Mouse (Mus musculus) mesoderm, embryonic 11.5 days (tissue): ENCODE data around the gene Ccdc190.

ENCODE experiments used
- DNase-seq: peaks from one replicate; pipeline ENCODE4 v3.0.0-alpha.2; 2012; ENCODE audit warnings: low read depth, low spot score

Ccdc190 gene

GRCm38 (mm10) chr1:169932122-169932746, 3.8 kb downstream of the Ccdc190 start:
- no peak for DNase-seq

- peak; percentile 65 for DNase-seq
These were observed 5.7 kb downstream of the Ccdc190 start for GRCm38 (mm10) chr1:169934005-169934725.

GRCm38 (mm10) chr1:169939345-169939744, 10.9 kb downstream of the Ccdc190 start:
- no peak for DNase-seq

GRCm38 (mm10) chr1:169946004-169946403, 17.6 kb downstream of the Ccdc190 start:
- no peak for DNase-seq

- DNase-seq, result no peak
These were observed 19.2 kb downstream of the Ccdc190 start for GRCm38 (mm10) chr1:169947654-169948053.

DNA sequence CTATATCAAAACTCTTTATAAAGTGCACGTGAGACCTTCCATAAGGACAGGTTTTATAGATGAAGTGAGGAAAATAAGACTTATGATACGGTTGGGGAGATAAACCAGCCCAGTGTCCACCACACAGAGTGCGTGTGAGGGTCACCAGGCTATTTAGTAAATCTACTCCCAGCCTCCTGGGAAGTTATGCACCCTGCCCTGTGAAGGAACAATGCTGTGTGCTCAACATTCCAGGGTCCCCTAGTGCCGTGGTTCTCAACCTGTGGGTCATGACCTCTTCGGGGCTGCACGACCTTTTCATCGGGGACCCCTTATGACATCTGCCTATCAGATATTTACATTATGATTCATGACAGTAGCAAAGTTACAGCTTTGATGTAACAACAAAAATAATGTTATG, 19.8 kb downstream of the Ccdc190 start:
- no peak for DNase-seq

DNA sequence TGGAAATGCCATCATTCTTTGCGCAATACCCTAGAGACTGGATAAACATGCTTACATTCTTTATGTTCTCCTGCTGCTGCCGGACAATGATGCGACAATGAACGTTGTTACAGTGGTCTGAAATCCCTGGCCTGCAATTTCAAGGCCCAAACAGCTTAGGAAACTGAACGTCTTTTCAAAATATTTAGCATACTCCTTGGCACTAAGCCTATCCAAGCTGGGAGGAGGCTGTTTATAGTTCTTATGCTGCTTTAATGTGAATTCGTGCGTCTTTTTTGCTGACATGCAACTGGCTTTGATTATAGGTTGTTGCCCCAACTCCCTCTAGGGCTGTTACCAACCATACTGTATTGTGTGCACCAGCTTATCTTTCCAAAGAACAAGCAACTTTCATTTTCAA, 20.4 kb downstream of the Ccdc190 start:
- DNase-seq, result no peak

GRCm38 (mm10) chr1:169949981-169950380, 21.5 kb downstream of the Ccdc190 start:
- DNase-seq, result no peak

- no peak for DNase-seq
These were observed 22.2 kb downstream of the Ccdc190 start for GRCm38 (mm10) chr1:169950651-169951050.

DNA sequence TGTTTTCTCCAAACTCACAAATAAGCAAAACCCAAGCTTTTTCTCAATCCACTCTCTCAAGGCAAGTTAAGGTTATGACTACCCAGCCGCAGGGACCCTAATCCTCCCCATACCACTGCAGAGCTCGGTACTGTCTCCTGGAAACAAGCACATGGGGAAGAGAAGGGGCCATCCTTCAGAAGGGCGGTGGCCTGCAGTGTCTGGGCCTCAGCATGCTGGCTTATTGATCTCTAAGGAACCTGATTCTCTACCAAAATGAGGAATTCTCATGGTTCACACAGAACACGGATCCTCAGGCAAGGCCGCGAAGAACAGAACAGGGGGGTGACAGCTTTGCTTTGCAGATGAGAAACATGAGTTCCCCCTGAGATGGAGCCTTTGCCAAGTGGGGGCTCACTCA, 23.1 kb downstream of the Ccdc190 start:
- no peak for DNase-seq

GRCm38 (mm10) chr1:169952636-169953035, 24.2 kb downstream of the Ccdc190 start:
- no peak for DNase-seq

DNA sequence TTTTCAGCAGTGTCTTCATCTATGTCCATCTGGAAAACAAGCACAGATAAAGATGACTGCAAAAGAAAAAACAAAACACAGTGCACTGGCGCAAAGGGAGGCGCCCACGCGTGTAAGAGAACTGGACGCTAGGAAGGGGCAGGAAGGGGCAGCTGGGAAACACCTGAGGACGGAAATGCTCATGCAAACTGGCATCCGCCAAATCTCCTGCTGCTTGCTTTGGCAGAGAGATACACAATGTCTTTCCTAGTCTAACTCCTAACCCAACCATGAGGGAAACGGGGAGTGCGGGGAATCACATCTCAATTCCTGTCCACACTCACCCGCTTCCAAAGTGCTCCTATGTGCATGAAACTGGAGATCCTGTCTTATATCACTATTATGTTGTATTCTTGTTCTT, 24.7 kb downstream of the Ccdc190 start:
- DNase-seq, result no peak

DNA sequence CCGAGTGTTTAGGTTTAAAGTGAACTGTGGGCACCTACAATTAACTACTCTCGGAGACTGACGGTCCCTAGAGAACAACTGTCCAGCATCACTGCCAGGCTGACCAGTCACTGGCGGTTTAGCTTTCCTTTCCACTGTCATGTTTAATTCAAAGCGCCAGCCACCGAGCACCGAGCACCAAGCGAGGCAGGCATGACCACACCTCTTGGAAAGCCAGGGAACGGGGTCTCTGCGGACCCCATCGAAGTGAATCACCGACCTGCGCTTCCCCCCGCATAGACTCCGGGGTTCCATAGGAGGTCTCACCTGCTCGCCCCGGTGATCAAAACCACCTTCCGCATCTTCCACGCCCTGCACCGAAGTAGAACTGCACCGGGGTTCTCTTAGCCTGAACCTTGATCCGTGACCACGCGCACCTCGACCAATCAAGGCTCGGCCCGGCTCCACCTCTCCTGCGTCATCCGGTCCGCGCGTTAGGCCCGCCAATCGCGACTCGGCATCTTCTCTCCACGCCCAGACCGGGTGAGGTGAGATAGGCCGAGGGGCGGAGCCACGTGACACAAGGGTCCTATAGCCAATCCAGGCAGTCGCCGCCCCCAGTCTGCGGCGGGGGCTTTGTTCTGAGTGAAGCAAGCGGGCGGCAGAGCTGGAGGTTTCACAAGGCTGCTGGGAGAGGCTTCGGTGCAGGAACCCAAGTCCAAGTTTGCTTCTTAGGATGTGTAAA, 40.5 kb downstream of the Ccdc190 start, which contains the start of gene Hsd17b7:
TSS of gene Hsd17b7 (minus strand) at position 450 of the 724 bp plus-strand sequence.
- peak; percentile 99 for DNase-seq

GRCm38 (mm10) chr1:169969516-169969886, 41.1 kb downstream of the Ccdc190 start:
- DNase-seq, result no peak

DNA sequence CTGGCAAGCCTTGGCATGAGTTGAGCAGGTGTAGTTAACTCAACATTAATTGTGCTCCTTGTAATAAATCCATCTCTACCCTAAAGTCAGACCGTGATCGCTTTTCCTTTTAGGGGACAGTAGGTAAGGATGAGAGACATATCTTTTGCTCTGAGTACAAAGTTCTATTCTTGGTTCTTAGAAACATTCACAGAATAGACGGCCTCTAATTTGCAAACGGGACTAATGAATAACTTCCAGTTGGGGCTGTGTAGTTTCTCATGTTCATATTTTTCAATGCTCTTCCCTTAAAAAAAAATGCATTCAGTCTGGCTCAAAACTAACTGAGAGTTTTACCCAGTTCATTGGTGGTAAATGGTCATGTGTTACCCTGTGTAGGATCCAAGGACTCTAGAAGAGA, 42.5 kb downstream of the Ccdc190 start:
- DNase-seq, result no peak

- DNase-seq, result no peak
These were observed 43.5 kb downstream of the Ccdc190 start for GRCm38 (mm10) chr1:169971998-169972397.

- no peak for DNase-seq
These were observed 49.2 kb downstream of the Ccdc190 start for GRCm38 (mm10) chr1:169977621-169978020.
